Mouse (Mus musculus): ENCODE measurements around the gene Esr1. TPM values are rescaled to one million over a fixed set of nuclear protein-coding genes. Genes with fewer than 3 reads are reported as not detected.
A peak's percentile ranks its signal among the peaks of the same experiment; 100 is the strongest.
"Not testable (repeated sequence)": the region's sequence is repeated elsewhere in the genome, so short reads cannot be mapped to it uniquely, and the experiment has no call there.

Esr1 gene
- 15.9 and 19.6 TPM in 2 replicates for total RNA-seq (2021)
- long read RNA-seq, experiment 1, partial matches to known transcripts: 1 of 2 reads
- long read RNA-seq, experiment 1, other reads (novel, unspliced or antisense): 1 of 2 reads
- long read RNA-seq, experiment 2, partial matches to known transcripts: 0 of 1 reads
- long read RNA-seq, experiment 2, other reads (novel, unspliced or antisense): 1 of 1 reads

DNA sequence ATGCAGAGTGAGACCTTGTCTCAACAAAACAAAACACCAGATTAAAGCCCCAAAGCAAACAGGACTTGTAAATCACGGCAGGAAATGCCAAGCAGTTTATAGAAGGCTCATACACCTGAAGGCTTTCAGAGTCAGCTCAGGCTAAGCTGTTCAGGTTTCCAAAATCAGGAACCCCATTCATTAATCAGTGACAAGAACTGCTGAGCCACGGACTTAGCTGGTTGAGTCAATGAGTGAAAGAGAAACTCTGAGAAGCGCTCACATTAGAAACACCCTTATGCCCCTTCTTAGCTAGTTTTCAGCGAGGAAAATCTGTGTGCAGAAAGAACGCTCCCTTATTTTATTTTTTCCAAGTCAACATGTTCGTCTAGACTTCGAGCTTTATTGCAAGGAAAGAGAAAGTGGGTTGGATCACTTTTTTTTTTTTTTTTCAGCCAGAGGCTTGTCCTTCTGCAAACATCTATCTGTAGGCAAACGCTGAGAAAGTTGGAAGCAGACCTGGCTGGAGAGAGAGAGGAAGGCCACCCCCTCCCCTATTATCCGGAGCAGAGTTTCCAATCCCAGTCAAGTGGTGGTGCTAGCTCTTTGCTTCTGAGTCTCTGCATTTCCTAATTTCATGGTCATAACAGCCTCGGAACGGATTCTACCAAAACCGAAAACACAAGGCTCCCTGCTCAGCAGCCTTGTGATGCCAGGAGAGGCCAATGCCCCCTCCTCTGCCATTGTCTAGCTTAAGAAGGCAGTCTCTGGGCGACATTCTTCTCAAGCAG lies at the start of gene Esr1:
Esr1 (plus strand) TSS at position 208 of the 770 bp plus-strand sequence.
- DNase-seq: peak; percentile 32

DNA sequence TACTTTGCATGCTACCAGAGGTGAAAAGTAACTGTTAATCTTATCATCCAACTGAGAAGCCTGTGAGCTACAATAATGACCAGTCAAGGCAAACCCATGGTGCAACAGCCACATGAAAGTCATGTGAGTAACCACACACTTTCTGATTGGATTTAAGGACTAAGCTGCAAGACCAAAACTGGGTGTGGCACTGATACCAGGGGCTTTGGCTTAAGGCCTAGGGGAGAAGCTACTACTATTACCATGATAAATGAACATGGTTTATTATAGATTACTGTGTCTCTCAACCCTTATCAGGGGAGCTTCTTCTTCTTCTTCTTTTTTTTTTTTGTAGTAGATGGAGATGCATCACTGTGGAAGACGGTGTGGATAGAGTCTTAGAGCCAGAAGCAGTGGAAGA lies 46.2 kb upstream of the Esr1 start:
- DNase-seq: no peak

DNA sequence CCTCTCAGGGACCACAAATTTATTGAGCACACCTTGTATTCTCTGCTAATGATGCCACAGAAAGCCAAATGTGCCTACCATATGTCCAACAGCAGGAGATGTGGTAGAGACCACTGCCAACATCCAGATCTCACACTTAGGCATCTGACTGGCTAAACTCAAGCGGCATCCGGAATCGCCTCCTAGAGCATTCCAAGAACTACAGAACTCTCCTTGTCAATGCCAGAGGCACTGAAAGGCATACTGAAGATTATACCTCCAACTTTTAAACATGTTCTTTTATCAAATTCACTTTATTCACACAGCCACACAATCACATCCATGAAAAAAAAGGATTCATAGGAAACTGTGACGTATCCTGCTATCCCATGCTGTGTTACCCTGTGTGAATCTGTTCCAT lies 40.6 kb upstream of the Esr1 start:
- DNase-seq: no peak

DNA sequence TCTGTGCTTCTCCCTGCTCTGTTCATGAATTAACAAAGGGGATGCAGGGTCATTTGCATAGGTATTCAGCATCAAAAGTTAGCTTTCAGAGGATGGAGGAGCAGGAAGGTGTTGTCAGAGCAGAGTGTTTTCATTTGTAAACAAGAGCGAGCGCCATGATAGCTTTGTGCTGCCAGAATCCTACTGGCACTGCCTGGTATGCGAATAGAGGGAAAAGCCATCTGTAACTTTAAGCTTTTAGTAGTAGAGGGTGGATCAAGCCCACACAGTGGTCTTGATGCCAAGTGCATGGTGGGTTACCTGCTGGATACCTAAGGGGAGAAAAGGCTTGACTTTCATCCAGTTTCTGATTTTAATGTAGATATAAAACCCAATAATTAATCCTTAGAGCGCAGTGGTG lies 40.1 kb upstream of the Esr1 start:
- no peak for DNase-seq

DNA sequence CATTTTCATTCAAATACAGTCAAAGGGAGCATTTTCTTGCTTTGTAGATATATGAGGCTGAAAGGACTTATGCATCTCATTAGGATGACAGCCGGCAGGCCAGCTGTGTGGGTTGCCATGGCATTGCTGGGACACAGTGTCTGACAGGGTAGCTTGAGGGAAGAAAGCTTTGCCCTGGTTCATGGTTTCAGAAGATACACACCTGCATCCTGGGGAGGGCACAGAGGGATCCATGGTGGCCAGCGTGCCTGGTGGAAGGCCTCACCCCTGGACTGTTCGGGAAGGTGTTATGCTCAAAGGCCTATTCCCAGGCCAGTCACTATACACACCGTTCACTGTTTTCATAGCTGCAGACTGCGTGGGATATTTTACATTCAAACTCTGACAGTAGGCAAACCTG lies 29.5 kb upstream of the Esr1 start:
- no peak for DNase-seq

DNA sequence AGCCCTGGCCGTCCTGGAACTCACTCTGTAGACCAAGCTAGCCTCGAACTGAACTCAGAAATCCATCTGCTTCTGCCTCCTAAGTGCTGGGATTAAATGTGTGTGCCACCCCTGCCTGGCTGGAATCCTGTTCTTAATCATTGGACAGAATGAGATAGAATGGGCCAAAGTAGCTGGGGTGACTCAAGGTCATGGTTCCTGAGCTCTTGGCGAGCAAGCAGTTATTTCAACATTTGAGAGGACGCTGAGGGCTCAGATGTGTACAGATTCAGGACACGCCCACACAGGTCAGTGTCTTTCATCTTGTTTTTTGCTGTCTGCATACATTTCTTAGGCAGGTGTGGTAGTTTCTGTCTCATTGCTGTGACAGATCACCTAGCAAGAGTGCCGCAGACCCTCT lies 24.7 kb upstream of the Esr1 start:
- peak; percentile 23 for DNase-seq

DNA sequence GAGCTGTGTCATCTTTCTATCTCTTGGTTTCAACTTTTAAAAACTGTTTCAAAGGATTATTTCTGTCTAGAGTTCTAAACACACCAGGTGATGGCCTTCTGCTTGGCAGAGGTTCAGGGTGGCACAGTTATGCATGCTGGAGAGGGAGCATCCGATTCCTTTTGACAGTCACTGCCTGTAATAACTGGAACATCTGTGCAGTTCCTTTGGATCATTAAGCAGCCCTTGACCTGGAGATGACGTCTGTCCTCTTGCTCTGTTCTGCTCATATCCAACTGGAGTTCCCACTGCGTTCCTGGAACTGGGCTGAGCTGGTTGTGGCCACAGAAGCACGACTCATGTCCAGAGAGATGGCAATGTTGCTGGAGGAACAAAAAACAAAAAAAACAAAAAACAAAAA lies 21.8 kb upstream of the Esr1 start:
- no peak for DNase-seq

DNA sequence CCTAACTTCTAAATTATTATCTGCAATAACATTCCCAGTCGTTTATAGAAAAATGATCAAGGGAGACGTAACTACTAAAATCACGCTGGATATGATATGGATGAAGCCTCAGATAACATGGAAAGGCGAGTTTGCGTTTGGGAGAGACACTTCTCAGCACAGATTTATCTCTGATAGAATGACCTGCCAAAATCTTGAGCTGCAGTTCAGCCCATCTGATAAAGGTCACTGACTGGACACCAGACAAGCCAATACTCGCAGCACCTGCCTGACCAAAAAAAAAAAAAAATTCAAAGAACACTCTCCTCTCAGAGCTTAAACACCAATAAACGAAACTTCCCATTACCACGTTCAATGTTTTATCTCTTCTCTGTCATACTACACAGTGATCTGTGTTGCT lies 20.4 kb upstream of the Esr1 start:
- no peak for DNase-seq

DNA sequence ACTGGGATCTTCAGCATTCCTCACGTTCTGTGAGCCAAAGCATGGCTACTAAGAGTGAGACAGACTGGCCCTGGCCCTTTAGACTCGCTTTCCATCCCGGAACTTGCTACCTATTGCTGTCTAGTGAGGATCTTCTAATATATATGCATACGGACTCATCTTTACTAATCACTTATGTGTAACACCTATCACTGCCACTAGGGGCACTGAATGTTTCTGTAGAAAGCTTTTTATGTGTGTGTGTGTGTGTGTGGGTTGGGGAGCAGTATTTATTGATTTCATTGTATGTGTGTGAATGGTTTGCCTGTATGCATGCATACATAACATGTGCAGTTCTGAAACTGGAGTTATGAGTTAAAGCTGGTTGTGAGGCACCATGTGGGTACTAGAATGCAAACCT lies 17.6 kb upstream of the Esr1 start:
- DNase-seq: no peak

DNA sequence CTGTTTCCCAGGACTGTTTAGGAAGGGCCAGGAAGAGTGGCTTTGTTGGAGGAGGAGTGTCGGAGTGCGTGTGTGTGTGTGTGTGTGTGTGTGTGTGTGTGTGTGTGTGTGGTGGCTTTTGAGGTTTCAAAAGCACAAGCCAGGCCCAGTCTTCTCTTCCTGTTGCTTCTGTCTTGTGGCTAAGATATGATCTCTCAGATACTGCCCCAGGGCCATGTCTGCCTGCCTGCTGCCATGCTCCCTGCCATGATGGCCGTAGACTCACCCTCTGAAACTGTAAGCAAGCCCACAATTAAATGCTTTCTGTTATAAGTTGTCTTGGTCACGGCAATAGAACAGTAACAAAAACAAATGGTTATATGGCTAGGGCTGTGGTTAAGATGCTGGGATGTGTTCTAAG lies 14.2 kb upstream of the Esr1 start:
- DNase-seq: no peak

DNA sequence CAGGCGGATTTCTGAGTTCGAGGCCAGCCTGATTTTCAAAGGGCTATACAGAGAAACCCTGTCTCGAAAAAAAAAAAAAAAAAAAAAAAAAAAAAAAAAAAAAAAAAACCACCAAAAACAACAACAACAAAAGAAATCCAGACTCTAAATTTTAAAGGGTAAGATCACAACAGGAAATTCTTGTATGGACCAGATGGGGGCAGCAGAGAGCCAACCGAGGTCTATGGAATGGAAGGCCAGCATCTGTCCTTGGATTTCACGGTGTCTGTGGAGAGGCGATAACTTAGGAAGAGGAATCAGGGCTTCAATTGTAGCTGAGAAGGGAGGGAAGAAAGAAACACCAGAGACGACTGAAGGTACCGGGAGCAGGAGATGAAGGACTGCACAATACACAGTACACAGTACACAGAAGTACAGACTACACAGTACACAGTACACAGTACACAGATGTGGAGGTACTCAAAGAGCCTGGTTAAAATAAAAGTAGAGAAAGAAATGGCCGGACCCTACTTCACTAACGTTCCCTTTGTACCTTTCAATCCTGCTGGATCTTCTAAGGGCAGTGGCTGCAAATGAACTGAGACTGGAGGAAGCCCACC lies 13.1 kb upstream of the Esr1 start:
- peak; percentile 84 for DNase-seq

DNA sequence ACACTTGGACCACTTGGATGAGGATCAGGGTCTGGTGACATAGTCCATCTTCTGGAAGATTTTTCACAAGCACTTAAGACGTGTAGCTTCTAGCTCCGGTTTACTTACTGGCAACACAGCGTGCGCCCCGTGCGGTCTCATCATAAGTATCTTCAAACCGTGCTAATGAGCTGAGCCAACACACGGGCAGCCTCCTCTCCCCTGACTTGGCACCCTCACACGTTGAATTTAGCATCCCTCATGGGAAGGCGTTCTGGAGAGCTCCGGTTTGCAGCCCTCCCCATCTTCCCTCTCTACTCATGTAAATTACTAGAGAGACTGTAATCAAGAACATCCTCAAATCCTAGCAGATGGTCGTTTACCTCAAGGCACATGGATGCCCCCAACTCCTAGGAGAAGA lies 12.5 kb upstream of the Esr1 start:
- DNase-seq: no peak

DNA sequence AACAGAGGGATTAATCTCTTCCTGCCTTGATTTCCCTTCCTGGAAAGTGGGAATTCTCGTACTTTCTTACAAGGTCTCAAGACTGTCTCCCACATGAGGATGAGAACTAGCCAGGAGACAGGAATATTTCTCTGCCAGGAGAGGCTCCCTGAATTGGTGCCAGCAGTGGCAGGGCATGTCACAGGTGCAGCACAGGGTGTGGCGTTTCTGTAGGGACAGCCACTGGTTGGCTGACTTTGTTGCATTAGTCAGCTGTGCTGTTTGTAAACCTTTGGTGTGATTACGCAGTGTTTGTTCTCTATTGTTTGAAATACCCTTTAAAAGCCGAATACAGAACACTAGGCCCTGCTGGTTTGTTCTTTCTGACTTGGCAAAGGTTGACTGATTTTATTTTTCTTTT lies 11.8 kb upstream of the Esr1 start:
- no peak for DNase-seq

DNA sequence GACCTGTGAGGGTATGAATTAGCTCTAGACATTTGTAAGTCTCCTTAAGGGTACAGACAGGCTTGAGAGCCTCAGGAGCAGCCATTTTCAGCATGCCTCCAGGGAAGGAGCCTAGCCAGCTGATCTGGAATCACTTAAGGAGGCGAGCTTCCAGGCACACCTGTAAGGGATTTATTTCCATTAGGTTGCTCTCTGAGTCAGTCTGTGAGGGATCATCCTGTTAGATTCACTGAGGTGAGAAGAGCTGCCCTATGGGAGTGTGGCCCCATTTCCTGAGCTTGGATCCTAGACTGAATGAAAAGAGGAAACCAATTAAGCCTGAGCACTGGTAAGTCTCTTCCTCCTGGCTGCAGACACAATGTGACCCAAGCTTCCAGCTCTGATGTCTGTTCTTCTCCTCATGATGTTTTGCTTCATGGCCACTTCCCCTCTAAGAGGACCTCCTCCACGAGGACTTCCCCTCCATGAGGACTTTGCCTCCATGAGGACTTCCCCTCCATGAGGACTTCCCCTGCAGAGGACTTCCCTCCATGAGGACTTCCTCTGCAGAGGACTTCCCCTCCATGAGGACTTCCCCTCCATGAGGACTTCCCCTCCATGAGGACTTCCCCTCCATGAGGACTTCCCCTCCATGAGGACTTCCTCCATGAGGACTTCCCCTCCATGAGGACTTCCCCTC lies 10.5 kb upstream of the Esr1 start:
- DNase-seq: no peak

DNA sequence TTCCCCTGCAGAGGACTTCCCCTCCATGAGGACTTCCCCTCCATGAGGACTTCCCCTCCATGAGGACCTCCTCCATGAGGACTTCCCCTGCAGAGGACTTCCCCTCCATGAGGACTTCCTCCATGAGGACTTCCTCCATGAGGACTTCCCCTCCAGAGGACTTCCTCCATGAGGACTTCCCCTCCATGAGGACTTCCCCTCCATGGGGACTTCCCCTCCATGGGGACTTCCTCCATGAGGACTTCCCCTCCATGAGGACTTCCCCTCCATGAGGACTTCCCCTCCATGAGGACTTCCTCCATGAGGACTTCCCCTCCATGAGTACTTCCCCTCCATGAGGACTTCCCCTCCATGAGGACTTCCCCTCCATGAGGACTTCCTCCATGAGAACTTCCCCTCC lies 9.8 kb upstream of the Esr1 start:
- DNase-seq: not testable (repeated sequence)

DNA sequence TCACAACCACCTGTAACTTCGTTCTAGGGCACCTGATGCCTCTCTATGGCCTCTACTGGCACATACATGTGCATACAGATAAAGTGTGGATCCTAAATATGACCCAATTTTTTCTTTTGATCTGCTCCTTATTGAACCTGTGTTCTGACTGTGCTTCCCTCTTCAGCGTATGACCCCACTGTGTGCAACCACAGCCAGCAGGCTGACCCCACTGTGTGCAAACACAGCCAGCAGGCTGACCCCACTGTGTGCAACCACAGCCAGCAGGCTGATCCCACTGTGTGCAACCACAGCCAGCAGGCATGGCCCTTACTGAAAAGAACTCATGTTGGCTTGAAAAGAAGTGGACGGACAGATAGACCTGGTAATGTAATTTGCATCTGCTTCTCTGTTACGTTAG lies 8.9 kb upstream of the Esr1 start:
- no peak for DNase-seq

DNA sequence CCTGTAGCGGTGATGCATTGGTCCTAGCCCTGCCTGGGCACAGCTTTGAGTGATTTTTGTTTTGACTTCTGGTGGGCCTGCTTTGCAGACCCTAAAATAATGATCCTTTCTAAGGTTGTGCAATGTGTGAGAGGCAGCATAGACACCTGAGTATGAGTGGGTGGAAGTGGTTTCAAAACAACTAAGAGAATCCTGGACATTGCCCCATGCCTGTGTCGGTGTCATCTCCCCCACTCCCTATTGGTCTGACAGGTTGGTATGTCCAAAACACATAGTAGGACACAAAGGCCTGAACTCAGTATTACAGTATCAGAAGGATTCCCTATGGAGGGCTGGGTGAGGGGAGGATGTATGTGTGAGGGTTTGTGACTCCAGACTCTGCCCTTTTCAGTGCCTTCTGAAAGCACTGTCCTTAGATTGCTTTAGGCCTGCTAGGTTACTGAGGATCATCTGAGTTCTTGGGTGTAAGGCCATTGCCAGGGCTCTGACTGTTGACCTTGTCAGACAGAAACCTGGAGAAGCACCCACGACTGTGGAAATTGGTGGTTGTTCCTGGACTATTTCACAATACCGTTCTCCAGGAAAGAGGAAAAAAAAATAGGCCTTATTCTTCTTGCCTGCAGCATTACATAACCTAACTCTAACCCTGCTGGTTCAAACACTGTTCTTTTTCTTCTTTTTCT lies 6.7 kb upstream of the Esr1 start:
- no peak for DNase-seq

DNA sequence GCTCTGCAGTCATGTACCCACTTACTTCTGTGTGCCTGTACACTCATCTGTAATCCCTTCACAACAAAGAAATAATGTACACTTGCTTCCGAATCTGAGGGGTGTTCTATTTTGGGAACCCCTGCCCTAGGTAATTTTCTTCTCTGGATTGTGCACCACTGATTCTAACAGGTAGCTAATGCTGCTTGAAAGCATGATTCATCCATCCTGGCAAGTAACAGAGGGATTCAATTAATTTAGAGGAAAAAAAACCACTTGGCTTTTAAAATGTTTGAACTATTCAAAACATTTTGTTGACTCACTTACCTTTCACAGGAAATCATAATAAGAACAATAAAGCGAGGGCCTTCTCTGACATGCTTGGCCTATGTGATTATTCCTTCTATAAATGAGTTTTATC lies 1.2 kb upstream of the Esr1 start:
- no peak for DNase-seq

DNA sequence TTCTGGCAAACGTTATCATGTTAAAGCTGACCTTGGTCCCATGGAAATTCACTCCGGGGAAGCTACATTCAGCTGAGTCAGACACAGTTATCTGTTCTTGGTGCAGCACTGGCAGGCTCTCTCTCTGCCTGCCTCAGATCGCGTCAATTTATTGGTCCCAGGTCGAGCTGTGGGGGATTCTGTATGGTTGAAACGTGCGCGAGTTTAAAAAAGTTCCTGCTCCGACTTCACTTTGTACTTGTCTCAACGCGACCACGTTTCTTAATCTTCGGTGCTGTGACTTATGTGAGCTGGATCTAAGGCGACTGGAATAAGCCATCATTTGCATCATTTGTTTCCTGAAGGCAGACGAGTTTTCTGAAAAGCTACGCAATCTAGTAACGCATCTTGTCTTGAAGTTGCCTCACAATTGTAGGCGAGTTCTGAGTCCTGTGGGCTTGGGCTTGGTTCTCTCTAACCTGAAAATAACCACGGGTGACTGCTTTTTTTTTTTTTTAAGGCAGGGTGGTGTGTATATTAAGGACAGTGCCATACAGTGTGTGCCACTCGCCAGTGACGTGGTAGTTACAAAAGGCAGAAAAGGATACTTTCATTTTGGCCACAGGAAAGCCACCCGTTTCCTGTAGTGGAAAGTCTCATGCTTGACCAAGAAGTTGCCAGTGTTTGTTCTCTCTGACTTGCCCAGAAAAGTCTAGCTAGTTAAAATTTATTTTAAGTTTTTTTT lies 1.1 kb downstream of the Esr1 start:
- peak; percentile 55 for DNase-seq

DNA sequence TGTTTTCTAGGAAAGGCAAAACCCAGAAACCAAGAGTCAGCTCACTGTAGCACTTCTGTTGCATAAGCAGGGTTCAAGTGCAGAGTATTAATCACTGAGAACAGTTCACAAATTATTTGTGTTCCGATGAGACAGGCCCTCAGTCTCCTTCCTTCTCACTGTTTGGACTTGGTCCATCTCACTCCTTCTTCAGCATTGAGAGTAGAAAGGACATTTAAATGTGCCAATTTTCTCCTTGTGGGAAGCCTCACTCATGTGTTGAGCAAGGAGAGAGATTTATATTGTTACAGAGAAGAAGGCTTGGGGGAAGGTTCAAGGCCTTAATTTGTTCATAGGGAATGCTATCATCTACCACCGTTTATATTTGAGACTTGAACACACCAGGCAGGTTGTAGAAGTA lies 6.6 kb downstream of the Esr1 start:
- peak; percentile 24 for DNase-seq

DNA sequence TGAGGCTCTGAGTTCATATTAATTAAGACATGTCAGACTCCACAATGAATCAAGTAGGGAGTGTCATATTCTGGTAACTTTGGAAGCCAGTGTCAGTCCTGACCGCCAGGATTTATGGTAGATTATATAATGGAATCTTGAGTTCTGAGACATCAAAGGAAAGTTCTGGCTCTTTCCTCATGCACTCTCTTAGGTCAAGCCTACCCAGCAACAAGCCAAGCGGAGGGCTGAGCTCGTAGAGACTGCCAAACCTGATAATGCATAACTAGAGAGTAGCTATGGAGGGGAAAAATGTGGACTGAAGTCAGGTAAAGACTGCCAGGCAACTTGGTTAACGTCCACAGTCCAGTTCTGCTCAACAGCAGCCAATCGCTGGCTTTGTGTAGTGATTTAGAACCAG lies 7.3 kb downstream of the Esr1 start:
- DNase-seq: peak; percentile 32

DNA sequence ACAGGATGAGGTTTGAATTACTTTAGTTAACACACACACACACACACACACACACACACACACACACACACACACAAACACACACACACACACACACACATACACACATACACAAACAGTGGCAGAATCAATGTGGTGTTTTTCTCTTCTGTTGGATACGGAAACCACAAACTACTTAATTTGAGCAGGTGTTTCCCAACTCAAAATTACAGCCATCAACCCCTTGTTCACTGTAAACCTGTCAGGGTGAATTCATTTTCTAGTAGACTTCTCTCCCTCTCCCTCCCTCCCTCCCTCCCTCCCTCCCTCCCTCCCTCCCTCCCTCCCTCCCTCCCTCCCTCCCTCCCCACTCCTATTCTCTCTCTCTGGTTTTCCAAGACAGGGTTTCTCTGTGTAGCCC lies 8.0 kb downstream of the Esr1 start:
- not testable (repeated sequence) for DNase-seq
